Mouse (Mus musculus): ENCODE measurements at regions not wholly inside any gene's neighbourhood (a gene's known extent, or its start where the extent isn't known, plus 50 kb on each side); places are given as distances from the start of the nearest gene placed in this dataset.

- H3K4me1 ChIP-seq (replicated peaks) = no peaks in the 10 kb centered on the region
- H3K36me3 ChIP-seq = no peaks in the 10 kb centered on the region
- no peak overlapping the region for H3K4me3 ChIP-seq
- H3K27me3 ChIP-seq (replicated peaks) = no peaks in the 10 kb centered on the region
- H3K27ac ChIP-seq (ENCODE audit: poor library complexity, severe bottlenecking) = no peak overlapping the region
- 49% methylated on average over 3 of the region's 3 CpGs for WGBS
- no peaks in the 10 kb centered on the region for H3K9me3 ChIP-seq (replicated peaks)
- no peak for ATAC-seq (ENCODE audit: insufficient number of reproducible peaks, low FRiP score)
- no peak overlapping the region for H3K4me2 ChIP-seq
- no peak overlapping the region for H3K9ac ChIP-seq
These were observed 53.7 kb upstream of the Foxb1 start for GRCm38 (mm10) chr9:69814432-69814831.

GRCm38 (mm10) chr9:69823179-69823966 lies 62.6 kb upstream of the Foxb1 start:
- Histone ChIP-seq H3K4me1 (replicated peaks) (no peaks in the 10 kb centered on the region), H3K4me2 (no peak overlapping the region), H3K27me3 (replicated peaks) (no peaks in the 10 kb centered on the region), H3K27ac (ENCODE audit: poor library complexity, severe bottlenecking) (no peak overlapping the region), H3K4me3 (no peak overlapping the region), H3K36me3 (no peaks in the 10 kb centered on the region), H3K9me3 (replicated peaks) (no peaks in the 10 kb centered on the region), H3K9ac (no peak overlapping the region)
- WGBS = 68% methylated on average over 9 of the region's 9 CpGs
- ATAC-seq (ENCODE audit: insufficient number of reproducible peaks, low FRiP score) = no peak

DNA sequence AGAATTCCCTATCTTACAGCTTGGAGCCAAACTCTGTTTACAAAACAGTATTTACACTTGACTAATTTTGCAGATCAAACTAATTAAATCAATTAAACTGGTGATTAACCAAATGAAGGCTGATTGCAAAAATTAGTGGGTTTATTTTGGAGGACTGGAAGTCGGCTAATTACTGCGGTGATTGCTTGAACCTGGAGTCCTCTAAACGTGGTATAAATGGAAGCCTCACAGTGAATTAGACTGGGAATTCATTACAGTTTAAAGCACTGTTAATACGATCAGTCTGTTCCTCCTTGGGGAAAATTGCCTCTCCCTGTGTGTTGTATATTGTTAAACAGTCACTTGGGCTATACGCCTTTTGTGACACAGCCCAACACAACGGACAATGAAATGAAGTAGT lies 67.7 kb upstream of the Foxb1 start:
- no peak overlapping the region for H3K27ac ChIP-seq (ENCODE audit: poor library complexity, severe bottlenecking)
- H3K4me3 ChIP-seq = no peak overlapping the region
- H3K4me1 ChIP-seq (replicated peaks) = no peaks in the 10 kb centered on the region
- no peak for ATAC-seq (ENCODE audit: insufficient number of reproducible peaks, low FRiP score)
- no peaks in the 10 kb centered on the region for H3K9me3 ChIP-seq (replicated peaks)
- H3K36me3 ChIP-seq = no peaks in the 10 kb centered on the region
- no peak overlapping the region for H3K9ac ChIP-seq
- no peak overlapping the region for H3K4me2 ChIP-seq
- no peaks in the 10 kb centered on the region for H3K27me3 ChIP-seq (replicated peaks)
- WGBS = 80% methylated on average over 6 of the region's 6 CpGs

DNA sequence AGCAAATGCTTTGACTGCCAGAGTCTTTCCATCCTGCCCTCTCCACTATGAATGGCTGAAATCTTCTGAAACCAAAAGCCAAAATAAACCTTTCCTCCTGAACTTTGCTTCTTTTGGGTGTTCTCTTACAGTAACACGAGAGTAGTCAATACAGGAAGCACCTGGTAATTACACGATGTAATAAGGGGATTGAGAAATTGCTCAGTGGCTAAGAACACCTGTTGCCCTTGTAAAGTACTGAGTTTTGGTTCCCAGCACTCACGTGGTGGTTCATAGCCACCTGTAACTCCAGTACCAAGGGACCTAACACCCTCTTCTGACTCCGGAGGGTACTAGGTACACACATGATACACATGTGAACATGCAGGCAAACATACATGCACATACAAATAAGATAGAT lies 74.7 kb upstream of the Foxb1 start:
- Histone ChIP-seq H3K9me3 (replicated peaks) (no peaks in the 10 kb centered on the region), H3K9ac (no peak overlapping the region), H3K4me3 (no peak overlapping the region), H3K27ac (ENCODE audit: poor library complexity, severe bottlenecking) (no peak overlapping the region), H3K27me3 (replicated peaks) (no peaks in the 10 kb centered on the region), H3K36me3 (no peaks in the 10 kb centered on the region), H3K4me1 (replicated peaks) (no peaks in the 10 kb centered on the region), H3K4me2 (no peak overlapping the region)
- WGBS = 63% methylated on average over 4 of the region's 4 CpGs
- ATAC-seq (ENCODE audit: insufficient number of reproducible peaks, low FRiP score) = no peak

DNA sequence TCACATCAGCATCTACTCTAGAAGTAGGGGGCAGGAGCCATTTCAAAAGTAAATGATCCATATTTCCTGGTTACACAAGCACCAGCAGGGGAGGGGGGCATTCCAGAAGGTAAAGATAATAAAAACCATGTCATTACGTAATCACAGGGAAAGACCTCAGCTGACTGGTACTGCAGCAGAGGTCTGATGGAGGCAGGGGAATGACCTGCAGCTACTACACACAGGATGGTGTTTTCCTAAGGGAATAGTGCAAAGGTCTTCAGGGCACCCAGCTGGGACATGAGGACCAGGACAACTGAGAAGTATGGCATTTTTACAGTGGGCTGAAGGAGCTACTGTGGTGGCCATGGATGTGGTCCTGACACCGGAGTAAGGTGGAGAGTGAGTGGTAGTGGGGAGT lies 78.5 kb upstream of the Foxb1 start:
- 76% methylated on average over 2 of the region's 2 CpGs for WGBS

DNA sequence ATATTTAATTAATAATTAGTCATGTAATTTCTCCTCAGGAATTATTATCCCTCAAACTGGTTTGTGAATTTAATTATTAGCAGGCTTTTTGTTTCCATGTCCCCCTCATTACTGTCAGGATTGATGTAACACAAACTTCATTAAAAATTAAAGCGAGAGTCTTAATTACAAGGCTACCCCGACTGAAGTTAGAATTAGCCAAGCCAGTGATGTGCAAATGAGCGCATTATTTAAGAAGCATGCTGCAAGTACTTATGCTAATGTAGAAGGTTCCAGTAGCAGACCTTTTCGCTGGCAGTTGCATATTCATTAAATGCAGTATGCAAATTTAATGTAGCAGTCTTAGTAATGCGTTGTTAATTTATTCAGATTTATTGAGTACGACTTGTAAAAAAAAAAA lies 84.0 kb upstream of the Foxb1 start:
- 69% methylated on average over 6 of the region's 6 CpGs for WGBS
- H3K4me2 ChIP-seq = no peak overlapping the region
- no peak overlapping the region for H3K9ac ChIP-seq
- no peak for ATAC-seq (ENCODE audit: insufficient number of reproducible peaks, low FRiP score)
- no peak overlapping the region for H3K27ac ChIP-seq (ENCODE audit: poor library complexity, severe bottlenecking)
- no peaks in the 10 kb centered on the region for H3K27me3 ChIP-seq (replicated peaks)
- H3K36me3 ChIP-seq = no peaks in the 10 kb centered on the region
- H3K4me1 ChIP-seq (replicated peaks) = no peaks in the 10 kb centered on the region
- H3K9me3 ChIP-seq (replicated peaks) = 0 out of 2 replicates have a peak, but pooled peaks cover 6% of the 10 kb centered on the region
- no peak overlapping the region for H3K4me3 ChIP-seq

More for the DNA sequence above, 78.5 kb upstream of the Foxb1 start:
- no peaks in the 10 kb centered on the region for H3K27me3 ChIP-seq (replicated peaks)
- no peaks in the 10 kb centered on the region for H3K36me3 ChIP-seq
- H3K4me2 ChIP-seq = no peak overlapping the region
- ATAC-seq (ENCODE audit: insufficient number of reproducible peaks, low FRiP score) = no peak
- H3K9me3 ChIP-seq (replicated peaks) = no peaks in the 10 kb centered on the region
- no peak overlapping the region for H3K9ac ChIP-seq
- H3K4me3 ChIP-seq = no peak overlapping the region
- no peaks in the 10 kb centered on the region for H3K4me1 ChIP-seq (replicated peaks)
- H3K27ac ChIP-seq (ENCODE audit: poor library complexity, severe bottlenecking) = no peak overlapping the region

DNA sequence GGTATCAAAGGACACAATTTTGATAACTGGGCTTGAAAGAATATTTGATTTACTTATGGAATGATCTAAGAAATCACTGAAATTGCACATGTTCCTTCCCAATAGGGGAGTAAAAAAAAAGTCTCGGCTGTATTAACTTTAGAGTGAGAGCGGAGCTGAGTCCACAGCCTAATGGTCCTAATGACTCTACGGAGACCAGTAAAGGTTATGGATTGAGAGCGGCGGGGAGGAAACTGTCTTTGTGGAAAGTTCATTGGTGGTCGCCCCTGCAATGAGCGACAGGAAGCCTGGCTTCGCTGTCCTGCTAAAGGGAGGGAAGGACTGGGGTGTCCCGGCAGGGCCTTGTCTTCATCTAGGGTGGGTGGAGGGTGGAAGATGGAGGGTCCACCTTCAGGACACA lies 84.5 kb upstream of the Foxb1 start:
- no peaks in the 10 kb centered on the region for H3K4me1 ChIP-seq (replicated peaks)
- ATAC-seq (ENCODE audit: insufficient number of reproducible peaks, low FRiP score) = no peak
- H3K4me3 ChIP-seq = no peak overlapping the region
- no peak overlapping the region for H3K4me2 ChIP-seq
- H3K36me3 ChIP-seq = no peaks in the 10 kb centered on the region
- 0 out of 2 replicates have a peak, but pooled peaks cover 6% of the 10 kb centered on the region for H3K9me3 ChIP-seq (replicated peaks)
- no peak overlapping the region for H3K9ac ChIP-seq
- H3K27ac ChIP-seq (ENCODE audit: poor library complexity, severe bottlenecking) = no peak overlapping the region
- no peaks in the 10 kb centered on the region for H3K27me3 ChIP-seq (replicated peaks)
- 78% methylated on average over 9 of the region's 9 CpGs for WGBS

- H3K9ac ChIP-seq = no peak overlapping the region
- no peaks in the 10 kb centered on the region for H3K27me3 ChIP-seq (replicated peaks)
- H3K36me3 ChIP-seq = no peaks in the 10 kb centered on the region
- H3K4me3 ChIP-seq = no peak overlapping the region
- no peaks in the 10 kb centered on the region for H3K4me1 ChIP-seq (replicated peaks)
- H3K9me3 ChIP-seq (replicated peaks) = no peaks in the 10 kb centered on the region
- H3K4me2 ChIP-seq = no peak overlapping the region
- ATAC-seq (ENCODE audit: insufficient number of reproducible peaks, low FRiP score) = no peak
- whole genome bisulfite sequencing = 86% methylated on average over 7 of the region's 7 CpGs
- no peak overlapping the region for H3K27ac ChIP-seq (ENCODE audit: poor library complexity, severe bottlenecking)
These were observed 95.9 kb upstream of the Foxb1 start for GRCm38 (mm10) chr9:69856621-69857020.

DNA sequence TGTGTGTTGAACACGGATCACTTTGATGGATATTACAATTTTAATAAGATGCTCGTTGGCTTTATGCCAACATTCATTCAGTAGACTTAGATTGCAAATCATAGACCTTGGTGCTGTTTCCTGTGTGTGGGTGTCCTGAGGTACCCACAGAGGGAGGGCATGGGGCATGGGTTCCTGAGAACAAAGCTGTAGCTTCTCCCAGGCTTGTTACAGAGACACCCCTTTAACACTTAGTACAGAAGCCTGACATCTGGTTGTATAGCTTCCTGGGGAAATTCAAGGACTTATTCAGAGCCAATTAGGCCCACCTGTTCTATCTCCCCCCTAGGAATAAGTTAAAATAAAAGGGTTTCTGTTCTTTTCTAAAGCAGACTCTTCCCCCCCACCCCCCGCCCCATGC lies 97.9 kb upstream of the Foxb1 start:
- WGBS = 76% methylated on average over 3 of the region's 3 CpGs
- H3K9ac ChIP-seq = no peak overlapping the region
- H3K4me3 ChIP-seq = no peak overlapping the region
- no peaks in the 10 kb centered on the region for H3K9me3 ChIP-seq (replicated peaks)
- no peaks in the 10 kb centered on the region for H3K4me1 ChIP-seq (replicated peaks)
- ATAC-seq (ENCODE audit: insufficient number of reproducible peaks, low FRiP score) = no peak
- H3K27ac ChIP-seq (ENCODE audit: poor library complexity, severe bottlenecking) = no peak overlapping the region
- no peaks in the 10 kb centered on the region for H3K36me3 ChIP-seq
- H3K4me2 ChIP-seq = no peak overlapping the region
- H3K27me3 ChIP-seq (replicated peaks) = no peaks in the 10 kb centered on the region

- no peak for ATAC-seq (ENCODE audit: insufficient number of reproducible peaks, low FRiP score)
- H3K4me2 ChIP-seq = no peak overlapping the region
- H3K27me3 ChIP-seq (replicated peaks) = no peaks in the 10 kb centered on the region
- no peak overlapping the region for H3K4me3 ChIP-seq
- no peak overlapping the region for H3K27ac ChIP-seq (ENCODE audit: poor library complexity, severe bottlenecking)
- no peak overlapping the region for H3K9ac ChIP-seq
- no peaks in the 10 kb centered on the region for H3K36me3 ChIP-seq
- H3K4me1 ChIP-seq (replicated peaks) = no peaks in the 10 kb centered on the region
- no peaks in the 10 kb centered on the region for H3K9me3 ChIP-seq (replicated peaks)
- 83% methylated on average over 4 of the region's 4 CpGs for WGBS
These were observed 109.4 kb upstream of the Foxb1 start for GRCm38 (mm10) chr9:69870182-69870581.

GRCm38 (mm10) chr9:69886351-69886750 lies 102.9 kb upstream of the Bnip2 start:
- Histone ChIP-seq H3K9me3 (replicated peaks) (no peaks in the 10 kb centered on the region), H3K4me2 (no peak overlapping the region), H3K27ac (ENCODE audit: poor library complexity, severe bottlenecking) (no peak overlapping the region), H3K4me1 (replicated peaks) (no peaks in the 10 kb centered on the region), H3K36me3 (no peaks in the 10 kb centered on the region), H3K9ac (no peak overlapping the region), H3K27me3 (replicated peaks) (no peaks in the 10 kb centered on the region), H3K4me3 (no peak overlapping the region)
- 58% methylated on average over 5 of the region's 5 CpGs for WGBS
- ATAC-seq (ENCODE audit: insufficient number of reproducible peaks, low FRiP score) = no peak

GRCm38 (mm10) chr9:69898016-69898415 lies 91.2 kb upstream of the Bnip2 start:
- no peak overlapping the region for H3K27ac ChIP-seq (ENCODE audit: poor library complexity, severe bottlenecking)
- 60% methylated on average over 10 of the region's 10 CpGs for WGBS
- no peak overlapping the region for H3K4me3 ChIP-seq
- H3K4me2 ChIP-seq = no peak overlapping the region
- no peaks in the 10 kb centered on the region for H3K36me3 ChIP-seq
- no peaks in the 10 kb centered on the region for H3K9me3 ChIP-seq (replicated peaks)
- H3K4me1 ChIP-seq (replicated peaks) = peaks cover 4% of the 10 kb centered on the region; the same call in 1 of the 2 replicates
- ATAC-seq (ENCODE audit: insufficient number of reproducible peaks, low FRiP score) = no peak
- H3K9ac ChIP-seq = no peak overlapping the region
- H3K27me3 ChIP-seq (replicated peaks) = peaks cover 22% of the 10 kb centered on the region; the same call in 1 of the 2 replicates

All from heart, embryonic 12.5 days (tissue).